Mouse (Mus musculus): ENCODE results near the gene Bsg.
A peak's percentile ranks its signal among the peaks of the same experiment; 100 is the strongest.

The Bsg gene

GRCm38 (mm10) chr10:79704065-79704969 is at the start of gene Bsg:
TSS of gene Bsg (plus strand) at chr10:79704491.
- peak; percentile 96 to 99 for DNase-seq (ENCODE audit: low spot score in 2 of 2)

GRCm38 (mm10) chr10:79654946-79655395 is 49.3 kb upstream of the Bsg start:
- DNase-seq (ENCODE audit: low spot score in 2 of 2) = peak; percentile 28 to 35

- DNase-seq (ENCODE audit: low spot score in 2 of 2) = no peak
Measured at GRCm38 (mm10) chr10:79658829-79659228, 45.5 kb upstream of the Bsg start.

- DNase-seq (ENCODE audit: low spot score in 2 of 2) = no peak
Measured at GRCm38 (mm10) chr10:79660298-79660697, 44.0 kb upstream of the Bsg start.

- DNase-seq (ENCODE audit: low spot score in 2 of 2) = no peak
Measured at GRCm38 (mm10) chr10:79661861-79662260, 42.4 kb upstream of the Bsg start.

- peak; percentile 53 to 66 for DNase-seq (ENCODE audit: low spot score in 2 of 2)
Measured at GRCm38 (mm10) chr10:79664131-79664665, 40.1 kb upstream of the Bsg start, which contains the start of gene Madcam1. TSS of gene Madcam1 (plus strand) at chr10:79664559.

- no peak for DNase-seq (ENCODE audit: low spot score in 2 of 2)
Measured at GRCm38 (mm10) chr10:79665051-79665450, 39.2 kb upstream of the Bsg start.

GRCm38 (mm10) chr10:79666493-79666892 is 37.8 kb upstream of the Bsg start:
- DNase-seq (ENCODE audit: low spot score in 2 of 2) = no peak

- no peak for DNase-seq (ENCODE audit: low spot score in 2 of 2)
Measured at GRCm38 (mm10) chr10:79668076-79668475, 36.2 kb upstream of the Bsg start.

GRCm38 (mm10) chr10:79668771-79669575 is 35.3 kb upstream of the Bsg start, which contains the start of gene Tpgs1:
TSS of gene Tpgs1 (plus strand) at chr10:79669369.
- DNase-seq (ENCODE audit: low spot score in 2 of 2) = peak; percentile 93 to 97

GRCm38 (mm10) chr10:79669576-79670057 is 34.7 kb upstream of the Bsg start:
- DNase-seq (ENCODE audit: low spot score in 2 of 2) = peak; percentile 78 to 84

- no peak for DNase-seq (ENCODE audit: low spot score in 2 of 2)
Measured at GRCm38 (mm10) chr10:79670071-79670888, 34.0 kb upstream of the Bsg start.

GRCm38 (mm10) chr10:79671396-79672087 is 32.7 kb upstream of the Bsg start:
- no peak for DNase-seq (ENCODE audit: low spot score in 2 of 2)

- DNase-seq (ENCODE audit: low spot score in 2 of 2) = no peak
Measured at GRCm38 (mm10) chr10:79672088-79672455, 32.2 kb upstream of the Bsg start.

- no peak for DNase-seq (ENCODE audit: low spot score in 2 of 2)
Measured at GRCm38 (mm10) chr10:79673054-79673453, 31.2 kb upstream of the Bsg start.

GRCm38 (mm10) chr10:79675346-79676035 is 28.8 kb upstream of the Bsg start:
- DNase-seq (ENCODE audit: low spot score in 2 of 2) = no peak

GRCm38 (mm10) chr10:79680606-79681495 is 23.4 kb upstream of the Bsg start:
- DNase-seq (ENCODE audit: low spot score in 2 of 2) = no peak

GRCm38 (mm10) chr10:79681591-79682245 is 22.6 kb upstream of the Bsg start, which contains the start of gene Cdc34:
TSS of gene Cdc34 (plus strand) at chr10:79682195.
- DNase-seq (ENCODE audit: low spot score in 2 of 2) = peak; percentile 100

Data from frontal cortex, postnatal 36 days (tissue).